Mouse (Mus musculus): ENCODE data around the gene Asphd2. TPM values are rescaled to one million over a fixed set of nuclear protein-coding genes. Genes with fewer than 3 reads are reported as not detected.

Asphd2 gene
- polyA plus RNA-seq, 1 experiment from 2014 or later, result 8.2 TPM

GRCm38 (mm10) chr5:112368666-112369065 lies 26.0 kb downstream of the Asphd2 start:
- H3K27ac ChIP-seq (ENCODE audit: low read depth, low read length), result no peak overlapping the region
- no peaks in the 10 kb centered on the region for H3K9me3 ChIP-seq (ENCODE audit: control insufficient read depth, low read length)
- no peak overlapping the region for H3K4me2 ChIP-seq (replicated peaks; ENCODE audit: low read depth, low read length)
- no peak for ATAC-seq (ENCODE audit: low FRiP score, low TSS enrichment)
- H3K27me3 ChIP-seq (ENCODE audit: control insufficient read depth, insufficient read depth, low read length), result no peaks in the 10 kb centered on the region
- peaks cover 69% of the 10 kb centered on the region for H3K36me3 ChIP-seq (ENCODE audit: control insufficient read depth, insufficient read depth, low read length)
- H3K4me1 ChIP-seq (ENCODE audit: control insufficient read depth, insufficient read depth, low read length), result no peaks in the 10 kb centered on the region
- no peak overlapping the region for H3K4me3 ChIP-seq (ENCODE audit: low read length)
- H3K9ac ChIP-seq (ENCODE audit: low read depth, low read length), result no peak overlapping the region
- 91% methylated on average over 10 of the region's 10 CpGs for WGBS

- WGBS, result 93% methylated on average over 12 of the region's 12 CpGs
- H3K27me3 ChIP-seq (ENCODE audit: control insufficient read depth, insufficient read depth, low read length), result no peaks in the 10 kb centered on the region
- H3K4me2 ChIP-seq (replicated peaks; ENCODE audit: low read depth, low read length), result no peak overlapping the region
- H3K4me1 ChIP-seq (ENCODE audit: control insufficient read depth, insufficient read depth, low read length), result no peaks in the 10 kb centered on the region
- no peak overlapping the region for H3K9ac ChIP-seq (ENCODE audit: low read depth, low read length)
- peaks cover 70% of the 10 kb centered on the region for H3K36me3 ChIP-seq (ENCODE audit: control insufficient read depth, insufficient read depth, low read length)
- no peak overlapping the region for H3K27ac ChIP-seq (ENCODE audit: low read depth, low read length)
- H3K9me3 ChIP-seq (ENCODE audit: control insufficient read depth, low read length), result no peaks in the 10 kb centered on the region
- no peak overlapping the region for H3K4me3 ChIP-seq (ENCODE audit: low read length)
- ATAC-seq (ENCODE audit: low FRiP score, low TSS enrichment), result no peak
These were observed 26.7 kb downstream of the Asphd2 start for GRCm38 (mm10) chr5:112367929-112368328.

DNA sequence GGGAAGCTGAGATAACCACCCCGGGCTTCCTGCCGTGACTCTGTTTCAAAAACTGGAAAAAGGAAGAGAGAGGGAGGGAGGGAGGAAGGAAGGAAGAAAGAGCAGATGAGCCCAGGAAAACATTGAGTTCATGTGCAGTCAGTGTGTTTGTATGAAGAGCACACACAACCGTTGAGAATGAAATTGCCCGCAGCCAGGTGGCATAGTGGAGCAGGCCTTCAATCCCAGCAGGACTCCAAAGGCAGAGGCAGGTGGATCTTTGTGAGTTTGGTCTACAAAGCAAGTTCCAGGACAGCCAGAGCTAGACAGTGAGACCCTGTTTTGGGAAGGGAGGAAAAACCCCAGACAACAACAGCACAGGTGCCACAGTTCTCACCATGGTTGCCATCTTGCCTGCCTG lies 27.3 kb downstream of the Asphd2 start:
- WGBS, result 90% methylated on average over 4 of the region's 4 CpGs
- peaks cover 66% of the 10 kb centered on the region for H3K36me3 ChIP-seq (ENCODE audit: control insufficient read depth, insufficient read depth, low read length)
- no peak overlapping the region for H3K4me2 ChIP-seq (replicated peaks; ENCODE audit: low read depth, low read length)
- no peaks in the 10 kb centered on the region for H3K9me3 ChIP-seq (ENCODE audit: control insufficient read depth, low read length)
- no peak overlapping the region for H3K27ac ChIP-seq (ENCODE audit: low read depth, low read length)
- H3K4me1 ChIP-seq (ENCODE audit: control insufficient read depth, insufficient read depth, low read length), result no peaks in the 10 kb centered on the region
- no peak for ATAC-seq (ENCODE audit: low FRiP score, low TSS enrichment)
- no peaks in the 10 kb centered on the region for H3K27me3 ChIP-seq (ENCODE audit: control insufficient read depth, insufficient read depth, low read length)
- H3K9ac ChIP-seq (ENCODE audit: low read depth, low read length), result no peak overlapping the region
- H3K4me3 ChIP-seq (ENCODE audit: low read length), result no peak overlapping the region

DNA sequence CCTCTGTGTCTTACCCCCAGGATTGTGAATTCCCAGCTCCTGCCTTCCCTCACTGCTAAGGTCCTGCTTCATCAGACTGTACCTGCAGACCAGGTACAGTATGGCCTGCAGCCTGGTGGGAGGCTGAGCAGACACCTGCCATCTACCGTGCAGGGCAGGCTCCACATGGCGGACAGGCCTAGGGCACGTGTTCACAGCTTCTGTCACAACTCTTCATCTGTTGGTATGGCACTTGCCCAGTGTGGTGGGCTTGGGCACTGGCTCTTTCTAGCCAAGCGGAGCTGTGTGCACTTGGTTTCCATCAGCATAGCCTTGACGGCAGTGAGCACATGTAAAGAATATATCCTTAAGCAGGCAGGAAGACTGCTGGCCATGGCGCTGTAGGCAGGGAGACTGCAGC lies 27.8 kb downstream of the Asphd2 start:
- Histone ChIP-seq H3K9me3 (ENCODE audit: control insufficient read depth, low read length) (no peaks in the 10 kb centered on the region), H3K4me3 (ENCODE audit: low read length) (no peak overlapping the region), H3K27me3 (ENCODE audit: control insufficient read depth, insufficient read depth, low read length) (no peaks in the 10 kb centered on the region), H3K4me1 (ENCODE audit: control insufficient read depth, insufficient read depth, low read length) (no peaks in the 10 kb centered on the region), H3K27ac (ENCODE audit: low read depth, low read length) (no peak overlapping the region), H3K9ac (ENCODE audit: low read depth, low read length) (no peak overlapping the region), H3K36me3 (ENCODE audit: control insufficient read depth, insufficient read depth, low read length) (peaks cover 62% of the 10 kb centered on the region), H3K4me2 (replicated peaks; ENCODE audit: low read depth, low read length) (no peak overlapping the region)
- ATAC-seq (ENCODE audit: low FRiP score, low TSS enrichment), result no peak
- WGBS, result 96% methylated on average over 6 of the region's 6 CpGs

DNA sequence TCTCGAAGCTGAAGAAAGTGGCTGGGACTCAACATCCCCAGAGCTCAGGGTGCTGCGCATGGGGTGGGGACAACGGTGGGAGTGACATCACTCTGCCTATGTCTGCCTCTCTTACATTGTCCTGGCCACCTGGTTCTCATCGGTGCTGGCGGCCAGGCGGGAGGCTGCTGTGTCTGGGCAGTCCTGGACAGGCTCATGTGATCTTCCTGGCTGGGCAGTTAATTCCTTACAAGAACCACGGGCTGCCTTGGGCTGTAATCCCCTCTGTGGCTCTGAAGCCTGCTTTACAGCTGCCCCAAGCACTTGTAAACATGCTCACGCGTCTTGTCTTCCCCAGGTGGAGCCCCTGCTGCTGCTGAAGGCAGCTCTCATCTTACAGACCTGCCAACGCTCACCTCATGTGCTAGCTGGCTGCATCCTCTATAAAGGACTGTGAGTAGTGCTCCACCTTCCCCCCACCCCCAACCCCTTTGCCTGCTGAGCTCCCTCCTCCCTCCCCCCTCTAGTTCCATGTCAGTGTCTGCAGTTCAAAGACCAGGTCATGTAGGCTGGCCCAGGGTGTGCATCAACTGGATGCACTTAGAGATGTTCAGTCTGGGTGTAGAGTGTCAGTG lies 30.4 kb downstream of the Asphd2 start:
- H3K4me1 ChIP-seq (ENCODE audit: control insufficient read depth, insufficient read depth, low read length), result no peaks in the 10 kb centered on the region
- H3K4me3 ChIP-seq (ENCODE audit: low read length), result no peak overlapping the region
- WGBS, result 61% methylated on average over 10 of the region's 10 CpGs
- no peaks in the 10 kb centered on the region for H3K9me3 ChIP-seq (ENCODE audit: control insufficient read depth, low read length)
- no peak overlapping the region for H3K9ac ChIP-seq (ENCODE audit: low read depth, low read length)
- H3K27me3 ChIP-seq (ENCODE audit: control insufficient read depth, insufficient read depth, low read length), result no peaks in the 10 kb centered on the region
- ATAC-seq (ENCODE audit: low FRiP score, low TSS enrichment), result no peak
- peaks cover 41% of the 10 kb centered on the region for H3K36me3 ChIP-seq (ENCODE audit: control insufficient read depth, insufficient read depth, low read length)
- H3K27ac ChIP-seq (ENCODE audit: low read depth, low read length), result no peak overlapping the region
- no peak overlapping the region for H3K4me2 ChIP-seq (replicated peaks; ENCODE audit: low read depth, low read length)

- peaks cover 33% of the 10 kb centered on the region for H3K36me3 ChIP-seq (ENCODE audit: control insufficient read depth, insufficient read depth, low read length)
These were observed 34.6 kb downstream of the Asphd2 start for GRCm38 (mm10) chr5:112360077-112360476.

DNA sequence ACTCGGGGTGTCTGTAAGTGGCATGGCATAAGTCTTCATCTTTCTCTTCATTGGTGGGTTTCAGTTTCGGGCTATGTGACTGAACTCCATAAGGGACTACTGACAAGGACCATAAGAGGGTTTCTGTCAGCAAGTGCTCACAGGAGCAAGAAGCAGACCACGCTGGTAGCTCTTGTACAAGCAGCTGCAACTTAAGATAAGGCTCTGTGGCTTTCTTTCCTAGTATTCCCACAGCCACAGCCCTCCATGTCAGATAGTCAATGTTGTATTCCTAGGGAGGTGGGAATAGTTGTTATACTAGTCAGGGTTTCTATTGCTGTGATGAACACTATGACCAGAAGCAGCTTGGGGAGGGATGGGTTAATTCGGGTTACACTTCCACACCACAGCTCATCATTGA lies 35.1 kb downstream of the Asphd2 start:
- Histone ChIP-seq H3K4me2 (replicated peaks; ENCODE audit: low read depth, low read length) (no peak overlapping the region), H3K4me1 (ENCODE audit: control insufficient read depth, insufficient read depth, low read length) (no peaks in the 10 kb centered on the region), H3K4me3 (ENCODE audit: low read length) (no peak overlapping the region), H3K27ac (ENCODE audit: low read depth, low read length) (no peak overlapping the region), H3K36me3 (ENCODE audit: control insufficient read depth, insufficient read depth, low read length) (peaks cover 32% of the 10 kb centered on the region; the same call in 1 of the 2 replicates), H3K27me3 (ENCODE audit: control insufficient read depth, insufficient read depth, low read length) (no peaks in the 10 kb centered on the region), H3K9me3 (ENCODE audit: control insufficient read depth, low read length) (no peaks in the 10 kb centered on the region), H3K9ac (ENCODE audit: low read depth, low read length) (no peak overlapping the region)
- WGBS, result 94% methylated on average over 4 of the region's 4 CpGs
- ATAC-seq (ENCODE audit: low FRiP score, low TSS enrichment), result no peak

More at GRCm38 (mm10) chr5:112360077-112360476, 34.6 kb downstream of the Asphd2 start:
- Histone ChIP-seq H3K9me3 (ENCODE audit: control insufficient read depth, low read length) (no peaks in the 10 kb centered on the region), H3K9ac (ENCODE audit: low read depth, low read length) (no peak overlapping the region), H3K27ac (ENCODE audit: low read depth, low read length) (no peak overlapping the region), H3K4me1 (ENCODE audit: control insufficient read depth, insufficient read depth, low read length) (no peaks in the 10 kb centered on the region), H3K27me3 (ENCODE audit: control insufficient read depth, insufficient read depth, low read length) (no peaks in the 10 kb centered on the region), H3K4me3 (ENCODE audit: low read length) (no peak overlapping the region), H3K4me2 (replicated peaks; ENCODE audit: low read depth, low read length) (no peak overlapping the region)
- WGBS, result 89% methylated on average over 3 of the region's 3 CpGs
- no peak for ATAC-seq (ENCODE audit: low FRiP score, low TSS enrichment)

DNA sequence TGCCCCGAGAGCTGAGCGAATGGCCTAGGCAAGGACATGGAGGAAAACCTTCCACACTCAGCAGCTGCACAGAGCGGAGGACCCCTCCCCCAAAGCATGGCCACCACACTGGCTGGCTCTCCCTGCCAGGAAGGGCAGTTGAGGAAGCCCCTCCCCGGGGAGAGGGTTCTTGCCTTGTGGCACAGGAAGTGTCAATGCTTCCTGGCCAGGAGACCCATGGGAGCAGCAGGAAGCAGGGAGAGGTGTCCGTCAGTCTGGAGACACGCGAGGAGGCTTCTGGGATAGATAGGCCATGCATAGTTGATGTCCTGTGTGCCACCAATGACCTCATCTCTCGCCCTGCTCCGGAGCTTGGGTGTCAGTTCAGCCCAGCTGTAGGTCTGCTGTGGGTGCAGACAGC lies 38.3 kb downstream of the Asphd2 start:
- Histone ChIP-seq H3K4me3 (ENCODE audit: low read length) (no peak overlapping the region), H3K27me3 (ENCODE audit: control insufficient read depth, insufficient read depth, low read length) (no peaks in the 10 kb centered on the region), H3K4me1 (ENCODE audit: control insufficient read depth, insufficient read depth, low read length) (no peaks in the 10 kb centered on the region), H3K9ac (ENCODE audit: low read depth, low read length) (no peak overlapping the region), H3K27ac (ENCODE audit: low read depth, low read length) (no peak overlapping the region), H3K36me3 (ENCODE audit: control insufficient read depth, insufficient read depth, low read length) (peaks cover 35% of the 10 kb centered on the region; the same call in 1 of the 2 replicates), H3K9me3 (ENCODE audit: control insufficient read depth, low read length) (no peaks in the 10 kb centered on the region), H3K4me2 (replicated peaks; ENCODE audit: low read depth, low read length) (no peak overlapping the region)
- ATAC-seq (ENCODE audit: low FRiP score, low TSS enrichment), result no peak
- 87% methylated on average over 9 of the region's 9 CpGs for WGBS

GRCm38 (mm10) chr5:112355910-112356309 lies 38.8 kb downstream of the Asphd2 start, which contains the start of gene Gm6583:
Gene Gm6583, minus strand, starts transcription at chr5:112356033.
- H3K4me2 ChIP-seq (replicated peaks; ENCODE audit: low read depth, low read length), result no peak within 1 kb of the TSS
- ATAC-seq (ENCODE audit: low FRiP score, low TSS enrichment), result no peak
- peaks cover 35% of the 10 kb centered on the region; the same call in 1 of the 2 replicates for H3K36me3 ChIP-seq (ENCODE audit: control insufficient read depth, insufficient read depth, low read length)
- H3K9me3 ChIP-seq (ENCODE audit: control insufficient read depth, low read length), result no peaks in the 10 kb centered on the region
- no peak within 1 kb of the TSS for H3K27ac ChIP-seq (ENCODE audit: low read depth, low read length)
- no peaks in the 10 kb centered on the region for H3K27me3 ChIP-seq (ENCODE audit: control insufficient read depth, insufficient read depth, low read length)
- 64% methylated on average over 13 of the region's 13 CpGs for WGBS
- no peak within 1 kb of the TSS for H3K9ac ChIP-seq (ENCODE audit: low read depth, low read length)
- no peaks in the 10 kb centered on the region for H3K4me1 ChIP-seq (ENCODE audit: control insufficient read depth, insufficient read depth, low read length)
- no peak within 1 kb of the TSS for H3K4me3 ChIP-seq (ENCODE audit: low read length)

Data from kidney, embryonic 14.5 days (tissue).